Mouse (Mus musculus): Measurements from ENCODE around the gene Nup107. TPM values are rescaled to one million over a fixed set of nuclear protein-coding genes. Genes with fewer than 3 reads are reported as not detected.

The Nup107 gene
- total and polyA plus RNA-seq, 3 experiments, result 80.2 to 91.6 TPM; not detected in 1

DNA sequence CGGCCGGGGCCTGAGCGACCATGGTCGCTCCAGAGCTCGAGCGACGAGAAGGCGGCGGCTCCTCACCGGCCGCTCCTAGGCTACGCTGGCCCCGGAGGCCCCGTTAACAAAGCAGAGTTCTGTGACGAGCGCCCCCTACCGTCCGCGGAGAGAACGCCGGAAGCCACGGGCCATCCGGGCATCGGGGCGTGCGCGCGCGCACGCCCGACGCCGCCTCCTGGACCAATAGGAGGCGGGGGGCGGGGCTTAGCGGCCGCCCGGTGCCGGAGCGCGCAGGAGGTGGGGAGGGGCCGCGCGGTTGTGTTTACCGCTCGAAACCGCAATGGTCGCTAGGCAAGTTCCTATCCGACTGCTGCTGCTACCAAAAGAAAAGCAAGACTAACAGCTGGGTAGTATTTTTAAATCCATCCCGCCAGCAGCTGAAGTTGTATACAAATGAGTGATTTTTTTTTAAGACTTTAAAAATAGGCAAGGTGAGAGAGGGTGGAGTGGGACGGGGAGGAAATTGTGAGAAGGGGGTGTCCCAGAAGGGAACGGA lies 81.8 kb downstream of the Nup107 start, which contains the start of gene Mdm2 (continued):
- TF ChIP-seq MXI1 (IDR thresholded peaks at IDR 0.05; ENCODE audit: low read depth, low read length) (peak; percentile 77), MYB (IDR thresholded peaks at IDR 0.05; ENCODE audit: low read depth, low read length) (no peak), RCOR1 (IDR thresholded peaks at IDR 0.05; ENCODE audit: low read depth, low read length) (no peak)

DNA sequence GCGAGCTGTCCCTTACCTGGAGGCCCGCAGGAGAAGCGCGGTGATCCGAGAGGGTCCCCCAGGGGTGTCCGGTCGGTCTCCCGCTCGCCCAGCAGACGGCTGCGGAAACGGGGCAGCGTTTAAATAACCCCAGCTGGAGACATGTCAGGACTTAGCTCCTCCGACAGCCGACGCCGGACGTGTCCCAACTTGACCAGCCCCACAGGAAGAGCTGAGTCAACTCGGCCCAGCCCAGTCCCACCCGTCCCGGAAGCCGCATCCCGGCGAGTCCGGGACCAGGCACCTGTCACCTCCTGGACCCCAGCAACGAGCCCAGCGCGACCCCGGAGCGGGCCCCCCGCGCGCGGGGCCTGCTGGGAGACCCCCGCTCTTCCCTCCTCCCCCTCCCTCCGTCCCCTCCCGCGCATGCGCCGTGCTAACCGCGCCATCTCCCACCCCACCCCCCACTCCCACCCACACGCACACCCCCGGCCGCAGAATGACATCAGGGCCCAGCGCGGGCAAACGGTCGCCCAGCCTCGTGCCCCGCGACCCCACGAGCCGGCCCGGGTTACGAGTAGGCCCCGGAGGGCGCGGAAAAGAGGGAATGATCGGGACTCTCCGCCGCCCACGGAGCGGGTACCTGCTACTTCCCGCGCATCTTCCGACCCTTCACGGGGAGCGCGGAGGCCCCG lies 82.4 kb downstream of the Nup107 start:
- Histone ChIP-seq H3K9me3 (replicated peaks; ENCODE audit: insufficient read depth, low read length) (no peaks in the 10 kb centered on the region), H3K27ac (ENCODE audit: control insufficient read depth, low read depth, low read length) (peak overlapping the region; percentile 91), H3K9ac (ENCODE audit: control insufficient read depth, low read depth, low read length, poor library complexity, severe bottlenecking) (peak overlapping the region; percentile 99), H3K4me3 (ENCODE audit: control insufficient read depth in 1 of 2, insufficient read depth in 1 of 2, low read depth in 2 of 2, low read length in 2 of 2) (peak overlapping the region; percentile 85 to 94), H3K4me1 (ENCODE audit: control insufficient read depth in 1 of 2, insufficient read depth in 2 of 2, low read length in 2 of 2) (peaks cover 0 to 14% of the 10 kb centered on the region in 2 experiments; a peak in 3 of 4 replicates), H3K27me3 (ENCODE audit: control insufficient read depth in 1 of 2, insufficient read depth in 2 of 2, low read length in 2 of 2) (no peaks in the 10 kb centered on the region), H3K36me3 (ENCODE audit: control insufficient read depth in 1 of 2, insufficient read depth in 2 of 2, low read length in 2 of 2) (peaks cover 7 to 14% of the 10 kb centered on the region in 2 experiments), H3K79me2 (ENCODE audit: control insufficient read depth, insufficient read depth, low read length, poor library complexity) (peaks cover 39% of the 10 kb centered on the region)
- DNase-seq (ENCODE audit: low read depth, low spot score), result peak; percentile 76
- TF ChIP-seq SMC3 (IDR thresholded peaks at IDR 0.05; ENCODE audit: low read depth, low read length), result no peak
- TF ChIP-seq EP300 (IDR thresholded peaks at IDR 0.05; ENCODE audit: low read depth in 1 of 2, low read length in 2 of 2), result peak in 1 of 2 experiments; percentile 14; a peak in 1 of 4 replicates
- peak; percentile 79 for TF ChIP-seq NRF1 (IDR thresholded peaks at IDR 0.05; ENCODE audit: insufficient read depth, low read depth, low read length, poor library complexity, severe bottlenecking)
- peak; percentile 90; the same call in 1 of the 2 replicates for TF ChIP-seq CHD1 (IDR thresholded peaks at IDR 0.05; ENCODE audit: low read depth, low read length)
- peak; percentile 33; the same call in 1 of the 2 replicates for TF ChIP-seq MYC (IDR thresholded peaks at IDR 0.05; ENCODE audit: low read depth, low read length)
- TF ChIP-seq GABPA (IDR thresholded peaks at IDR 0.05; ENCODE audit: low read depth, low read length), result 0 out of 2 replicates have a peak, but pooled peaks have one; percentile 27
- no peak; the same call in 1 of the 2 replicates for TF ChIP-seq TCF12 (IDR thresholded peaks at IDR 0.05; ENCODE audit: low read depth, low read length)
- TF ChIP-seq ZNF384 (IDR thresholded peaks at IDR 0.05; ENCODE audit: low read depth, low read length), result no peak
- TF ChIP-seq ELF1 (IDR thresholded peaks at IDR 0.05; ENCODE audit: low read depth, low read length), result 0 out of 2 replicates have a peak, but pooled peaks have one; percentile 45
- peak in 1 of 2 experiments; percentile 78; a peak in 1 of 4 replicates for TF ChIP-seq POLR2A (IDR thresholded peaks at IDR 0.05; ENCODE audit: control insufficient read depth in 1 of 2, insufficient read depth in 1 of 2, low read depth in 1 of 2, low read length in 2 of 2, poor library complexity in 1 of 2)
- no peak for TF ChIP-seq MAX (IDR thresholded peaks at IDR 0.05; ENCODE audit: low read length)
- TF ChIP-seq MYB (IDR thresholded peaks at IDR 0.05; ENCODE audit: low read depth, low read length), result no peak
- TF ChIP-seq MAZ (IDR thresholded peaks at IDR 0.05; ENCODE audit: low read depth, low read length), result peak; percentile 93
- 0 out of 2 replicates have a peak, but pooled peaks have one; percentile 16 for TF ChIP-seq BHLHE40 (IDR thresholded peaks at IDR 0.05; ENCODE audit: borderline replicate concordance, low read depth, low read length)
- no peak; the same call in 1 of the 2 replicates for TF ChIP-seq ETS1 (IDR thresholded peaks at IDR 0.05; ENCODE audit: low read depth, low read length)
- TF ChIP-seq ZMIZ1 (IDR thresholded peaks at IDR 0.05; ENCODE audit: low read depth, low read length), result peak; percentile 24; the same call in 1 of the 2 replicates
- no peak for TF ChIP-seq E2F4 (IDR thresholded peaks at IDR 0.05; ENCODE audit: borderline replicate concordance, low read depth, low read length)
